Mouse (Mus musculus): ENCODE data around the gene Tnfsf13. TPM values are rescaled to one million over a fixed set of nuclear protein-coding genes. Genes with fewer than 3 reads are reported as not detected.
"Not testable (repeated sequence)": the region's sequence is repeated elsewhere in the genome, so short reads cannot be mapped to it uniquely, and the experiment has no call there.

Gene Tnfsf13
- polyA plus RNA-seq, 1 experiment from 2014 or later, result 0.73 TPM

DNA sequence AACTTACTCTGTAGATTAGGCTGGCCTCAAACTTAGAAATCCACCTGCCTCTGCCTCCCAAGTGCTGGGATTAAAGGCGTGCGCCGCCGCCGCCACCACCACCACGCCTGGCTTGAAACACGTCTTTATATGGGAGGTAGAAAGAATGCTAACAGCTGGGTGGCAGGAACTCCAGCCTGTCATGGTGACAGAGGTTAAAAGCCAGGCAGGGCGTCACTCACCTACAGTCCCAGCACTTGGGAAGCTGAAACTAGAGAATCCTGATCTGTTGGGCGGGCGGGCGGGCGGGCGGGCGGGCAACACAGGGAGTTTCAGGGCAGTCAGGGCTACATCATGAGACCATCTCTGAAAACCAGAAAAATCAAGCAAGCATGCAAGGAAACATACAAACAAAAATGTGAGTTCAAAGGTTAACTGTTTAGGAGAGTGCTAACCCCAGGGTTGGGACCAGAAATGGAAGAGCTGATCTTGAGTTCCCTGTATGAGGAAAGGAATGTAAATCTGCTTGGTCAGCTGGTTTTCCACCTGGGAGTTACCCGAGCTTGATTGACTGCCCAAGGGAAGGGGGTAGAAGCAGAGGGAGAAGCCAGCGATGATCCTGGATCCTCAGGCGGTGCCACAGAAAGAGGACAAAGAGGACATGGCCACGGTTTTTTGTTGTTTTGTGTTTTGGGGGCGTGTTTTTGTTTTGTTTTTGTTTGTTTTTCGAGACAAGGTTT is 27.5 kb upstream of the Tnfsf13 start:
- 70% methylated on average over 20 of the region's 20 CpGs for WGBS
- no peaks in the 10 kb centered on the region for H3K9me3 ChIP-seq
- no peak overlapping the region for H3K4me3 ChIP-seq
- no peak overlapping the region for H3K9ac ChIP-seq
- H3K4me2 ChIP-seq, result no peak overlapping the region
- no peaks in the 10 kb centered on the region for H3K27me3 ChIP-seq
- no peaks in the 10 kb centered on the region for H3K36me3 ChIP-seq
- H3K4me1 ChIP-seq, result peaks cover 9% of the 10 kb centered on the region
- ATAC-seq (ENCODE audit: insufficient number of reproducible peaks, low FRiP score, low TSS enrichment, low read depth), result no peak
- H3K27ac ChIP-seq, result no peak overlapping the region

- 73% methylated on average over 2 of the region's 2 CpGs for WGBS
- Histone ChIP-seq H3K4me2 (no peak overlapping the region), H3K27ac (no peak overlapping the region), H3K27me3 (no peaks in the 10 kb centered on the region), H3K9ac (no peak overlapping the region), H3K36me3 (no peaks in the 10 kb centered on the region), H3K9me3 (no peaks in the 10 kb centered on the region), H3K4me1 (peaks cover 9% of the 10 kb centered on the region), H3K4me3 (no peak overlapping the region)
- ATAC-seq (ENCODE audit: insufficient number of reproducible peaks, low FRiP score, low TSS enrichment, low read depth), result no peak
These were observed 25.5 kb upstream of the Tnfsf13 start for GRCm38 (mm10) chr11:69711082-69711481.

GRCm38 (mm10) chr11:69710470-69710869 is 24.9 kb upstream of the Tnfsf13 start:
- H3K27me3 ChIP-seq, result no peaks in the 10 kb centered on the region
- H3K4me2 ChIP-seq, result no peak overlapping the region
- ATAC-seq (ENCODE audit: insufficient number of reproducible peaks, low FRiP score, low TSS enrichment, low read depth), result no peak
- H3K9me3 ChIP-seq, result no peaks in the 10 kb centered on the region
- peaks cover 9% of the 10 kb centered on the region for H3K4me1 ChIP-seq
- H3K4me3 ChIP-seq, result no peak overlapping the region
- WGBS, result 65% methylated on average over 3 of the region's 3 CpGs
- no peak overlapping the region for H3K9ac ChIP-seq
- H3K36me3 ChIP-seq, result no peaks in the 10 kb centered on the region
- no peak overlapping the region for H3K27ac ChIP-seq

DNA sequence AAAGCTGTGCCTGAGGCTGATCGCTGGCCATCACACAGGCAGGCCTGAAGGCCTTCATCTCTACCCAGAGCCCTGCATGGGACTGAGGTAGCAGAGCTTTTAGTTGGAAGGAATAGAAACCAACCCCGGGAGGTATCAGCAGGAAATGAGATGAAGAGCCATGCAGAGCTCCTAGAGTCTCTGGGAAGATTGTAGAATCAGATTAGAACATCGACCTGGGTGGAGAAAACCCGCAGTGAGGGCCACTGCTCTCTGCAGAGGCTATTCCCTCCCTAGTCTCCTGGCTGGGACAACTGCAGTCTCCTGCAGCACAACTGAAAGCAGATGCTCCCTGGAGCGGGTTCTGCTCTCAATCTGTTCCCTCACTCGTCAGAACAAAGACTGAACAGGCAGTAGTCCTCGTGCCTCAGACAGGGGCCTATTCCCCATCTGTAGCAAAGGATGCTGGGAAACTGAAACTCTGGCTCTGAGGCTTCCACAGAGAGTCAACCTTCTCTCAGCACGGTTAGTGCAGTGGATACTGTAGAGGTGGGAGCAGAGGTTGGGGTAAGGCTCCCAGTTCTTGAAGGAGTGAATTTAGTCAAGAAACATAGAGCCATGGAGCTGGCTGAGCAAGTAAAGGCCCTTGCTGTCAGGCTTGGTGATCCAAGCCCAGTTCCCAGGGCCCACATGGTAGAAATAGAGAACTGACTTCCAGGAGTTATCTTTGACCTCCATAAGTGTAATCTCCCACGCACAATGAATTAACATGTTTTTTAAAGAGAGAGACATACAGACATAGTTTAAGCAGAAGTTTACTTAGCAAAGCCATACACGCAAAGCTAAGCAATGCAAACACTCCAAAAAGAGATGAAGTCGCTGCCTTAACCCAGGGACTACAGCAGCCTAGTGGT is 24.2 kb upstream of the Tnfsf13 start:
- no peak overlapping the region for H3K9ac ChIP-seq
- H3K4me1 ChIP-seq, result peaks cover 7% of the 10 kb centered on the region
- H3K9me3 ChIP-seq, result no peaks in the 10 kb centered on the region
- no peak for ATAC-seq (ENCODE audit: insufficient number of reproducible peaks, low FRiP score, low TSS enrichment, low read depth)
- no peak overlapping the region for H3K4me2 ChIP-seq
- H3K4me3 ChIP-seq, result no peak overlapping the region
- no peaks in the 10 kb centered on the region for H3K36me3 ChIP-seq
- 50% methylated on average over 11 of the region's 11 CpGs for WGBS
- peak overlapping the region; percentile 30; the same call in 1 of the 2 replicates for H3K27ac ChIP-seq
- no peaks in the 10 kb centered on the region for H3K27me3 ChIP-seq

DNA sequence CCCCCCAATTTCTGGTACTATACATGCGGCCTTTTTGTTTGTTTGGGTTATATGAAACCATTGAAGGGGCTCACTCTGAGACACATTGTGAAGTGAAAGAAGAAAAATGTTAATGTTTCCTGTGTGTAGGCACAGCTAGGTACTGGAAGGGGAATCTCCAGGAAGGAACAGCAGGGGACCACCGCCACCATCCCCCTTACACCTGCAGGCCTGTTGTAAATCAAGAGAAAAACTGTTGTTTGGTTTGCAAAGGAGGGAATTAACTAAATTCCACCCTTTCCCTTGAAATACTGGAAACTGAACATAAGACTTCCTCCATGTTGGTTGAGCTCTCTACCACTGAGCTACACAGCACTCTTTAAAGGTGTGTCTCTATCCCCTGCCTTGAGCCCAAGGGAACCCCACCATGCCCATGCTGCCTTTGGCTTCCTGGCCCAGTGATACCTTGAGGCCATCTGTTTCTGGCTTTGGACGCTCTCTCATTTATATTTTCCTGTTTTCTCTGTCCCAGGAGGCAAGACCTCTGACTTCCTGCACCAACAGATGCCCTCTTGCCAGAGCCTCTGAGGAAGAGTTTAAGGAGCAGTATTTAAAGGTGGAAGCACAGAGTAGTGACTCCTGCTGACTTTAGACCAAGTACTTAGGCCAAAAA is 23.2 kb upstream of the Tnfsf13 start:
- Histone ChIP-seq H3K36me3 (no peaks in the 10 kb centered on the region), H3K27me3 (no peaks in the 10 kb centered on the region), H3K4me1 (peaks cover 4% of the 10 kb centered on the region; the same call in 1 of the 2 replicates), H3K9ac (no peak overlapping the region), H3K4me2 (no peak overlapping the region), H3K27ac (no peak overlapping the region), H3K9me3 (no peaks in the 10 kb centered on the region), H3K4me3 (no peak overlapping the region)
- ATAC-seq (ENCODE audit: insufficient number of reproducible peaks, low FRiP score, low TSS enrichment, low read depth), result no peak
- WGBS, result 73% methylated on average over 3 of the region's 3 CpGs

GRCm38 (mm10) chr11:69707873-69708381 is 22.3 kb upstream of the Tnfsf13 start:
- no peak for ATAC-seq (ENCODE audit: insufficient number of reproducible peaks, low FRiP score, low TSS enrichment, low read depth)
- Histone ChIP-seq H3K36me3 (no peaks in the 10 kb centered on the region), H3K4me1 (peaks cover 4% of the 10 kb centered on the region; the same call in 1 of the 2 replicates), H3K4me3 (no peak overlapping the region), H3K9me3 (no peaks in the 10 kb centered on the region), H3K27me3 (no peaks in the 10 kb centered on the region), H3K9ac (no peak overlapping the region), H3K27ac (no peak overlapping the region), H3K4me2 (no peak overlapping the region)
- 84% methylated on average over 4 of the region's 4 CpGs for WGBS

- 84% methylated on average over 4 of the region's 4 CpGs for WGBS
- H3K4me2 ChIP-seq, result no peak overlapping the region
These were observed 21.9 kb upstream of the Tnfsf13 start for GRCm38 (mm10) chr11:69707480-69707847.

GRCm38 (mm10) chr11:69706775-69707479 is 21.3 kb upstream of the Tnfsf13 start:
- H3K4me1 ChIP-seq, result peaks cover 4% of the 10 kb centered on the region; the same call in 1 of the 2 replicates

More at GRCm38 (mm10) chr11:69707480-69707847, 21.9 kb upstream of the Tnfsf13 start:
- Histone ChIP-seq H3K36me3 (no peaks in the 10 kb centered on the region), H3K9ac (no peak overlapping the region), H3K4me1 (peaks cover 4% of the 10 kb centered on the region; the same call in 1 of the 2 replicates), H3K4me3 (no peak overlapping the region), H3K27me3 (no peaks in the 10 kb centered on the region), H3K27ac (no peak overlapping the region), H3K9me3 (no peaks in the 10 kb centered on the region)
- ATAC-seq (ENCODE audit: insufficient number of reproducible peaks, low FRiP score, low TSS enrichment, low read depth), result no peak

GRCm38 (mm10) chr11:69704613-69705010 is 19.0 kb upstream of the Tnfsf13 start:
- Histone ChIP-seq H3K9me3 (no peaks in the 10 kb centered on the region), H3K4me3 (no peak overlapping the region), H3K27ac (no peak overlapping the region), H3K4me1 (peaks cover 3% of the 10 kb centered on the region; the same call in 1 of the 2 replicates), H3K27me3 (no peaks in the 10 kb centered on the region), H3K9ac (no peak overlapping the region), H3K36me3 (no peaks in the 10 kb centered on the region), H3K4me2 (no peak overlapping the region)
- 28% methylated on average over 2 of the region's 2 CpGs for WGBS
- ATAC-seq (ENCODE audit: insufficient number of reproducible peaks, low FRiP score, low TSS enrichment, low read depth), result no peak

More at GRCm38 (mm10) chr11:69706775-69707479, 21.3 kb upstream of the Tnfsf13 start:
- no peaks in the 10 kb centered on the region for H3K27me3 ChIP-seq
- no peak for ATAC-seq (ENCODE audit: insufficient number of reproducible peaks, low FRiP score, low TSS enrichment, low read depth)
- H3K27ac ChIP-seq, result no peak overlapping the region
- 43% methylated on average over 6 of the region's 6 CpGs for WGBS
- no peak overlapping the region for H3K9ac ChIP-seq
- H3K36me3 ChIP-seq, result no peaks in the 10 kb centered on the region
- no peak overlapping the region for H3K4me3 ChIP-seq
- no peak overlapping the region for H3K4me2 ChIP-seq
- no peaks in the 10 kb centered on the region for H3K9me3 ChIP-seq

DNA sequence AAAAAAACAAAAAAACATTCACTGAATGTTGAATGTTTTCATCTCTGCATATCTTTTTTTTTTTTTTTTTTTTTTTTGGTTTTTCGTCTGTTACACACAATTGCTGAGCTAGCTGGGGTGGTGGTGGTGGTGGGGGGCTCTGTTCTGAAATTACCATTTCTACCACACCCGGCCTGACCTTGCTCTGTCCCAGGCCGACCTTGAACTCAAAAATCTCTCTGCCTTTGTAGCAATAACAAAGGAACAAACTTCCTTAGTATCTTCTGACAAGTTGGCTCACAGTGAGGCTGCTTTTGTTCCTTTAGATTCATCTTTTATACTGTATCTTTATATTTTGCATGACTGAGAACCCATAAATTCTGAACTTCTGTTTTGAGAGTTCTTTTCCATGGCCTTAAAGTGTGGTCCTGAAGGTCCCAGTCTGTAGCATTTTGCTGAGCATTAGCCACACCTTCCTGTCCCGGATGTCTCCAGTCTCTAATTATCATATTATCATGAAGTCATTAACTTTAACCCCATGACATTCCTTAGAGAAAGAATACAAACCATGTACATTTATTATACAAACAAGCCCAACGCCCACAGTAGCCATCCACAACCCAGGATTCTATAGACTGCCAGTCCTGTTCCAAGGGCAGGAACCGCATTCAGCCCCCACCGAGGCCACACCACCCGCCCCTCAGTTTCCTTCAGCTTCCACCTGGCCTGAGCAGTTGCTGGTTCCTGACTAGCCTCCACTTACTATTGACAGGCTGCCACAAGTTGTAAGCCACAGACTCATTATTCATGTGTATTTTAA is 18.4 kb upstream of the Tnfsf13 start:
- H3K4me1 ChIP-seq, result no peaks in the 10 kb centered on the region
- H3K36me3 ChIP-seq, result no peaks in the 10 kb centered on the region
- H3K4me3 ChIP-seq, result no peak overlapping the region
- 70% methylated on average over 8 of the region's 8 CpGs for WGBS
- H3K9ac ChIP-seq, result no peak overlapping the region
- H3K27ac ChIP-seq, result no peak overlapping the region
- no peaks in the 10 kb centered on the region for H3K9me3 ChIP-seq
- no peaks in the 10 kb centered on the region for H3K27me3 ChIP-seq
- no peak overlapping the region for H3K4me2 ChIP-seq
- no peak for ATAC-seq (ENCODE audit: insufficient number of reproducible peaks, low FRiP score, low TSS enrichment, low read depth)

- H3K9me3 ChIP-seq; H3K27me3 ChIP-seq; H3K27ac ChIP-seq; H3K9ac ChIP-seq; ATAC-seq (ENCODE audit: insufficient number of reproducible peaks, low FRiP score, low TSS enrichment, low read depth); H3K4me2 ChIP-seq; H3K4me3 ChIP-seq; H3K36me3 ChIP-seq; H3K4me1 ChIP-seq: not testable (repeated sequence)
- WGBS, result 72% methylated on average over 3 of the region's 3 CpGs
These were observed 17.8 kb upstream of the Tnfsf13 start for GRCm38 (mm10) chr11:69703381-69703780.
